ENCODE assay signal across 8 mouse cellular contexts in the genomic region with DNA sequence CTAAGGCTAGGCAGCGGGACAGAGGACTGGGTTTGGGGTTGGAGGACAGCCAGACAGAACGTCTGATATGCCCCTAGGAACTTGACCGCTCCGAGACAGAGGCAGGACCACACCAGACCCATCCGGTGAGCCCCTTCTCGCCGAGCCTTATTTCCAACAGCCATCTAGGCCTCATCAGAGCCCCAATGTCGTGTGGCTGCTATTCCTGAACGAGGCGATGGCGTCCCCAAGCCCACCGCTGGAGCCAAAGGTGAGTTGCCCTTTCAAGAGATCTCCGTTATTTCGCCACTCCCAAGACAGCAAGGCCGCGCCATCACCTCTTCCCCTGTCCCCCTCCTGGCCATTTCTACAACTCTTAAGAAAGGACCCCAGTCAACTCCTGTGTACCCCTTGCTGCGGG. TPM values are rescaled to one million over a fixed set of nuclear protein-coding genes. Genes with fewer than 3 reads are reported as not detected.
DNase-seq lines count a peak whose midpoint lies in the region; ATAC-seq and TF ChIP-seq lines count a peak whose summit lies in the region.

No protein-coding gene starts in this region.

- H3K36me3 ChIP-seq in heart, embryonic 11.5 days (ENCODE audit: control insufficient read depth, insufficient read depth, low read length): no peaks in the 10 kb centered on the region; the same call in 1 of the 2 replicates
- 0 out of 2 replicates have a peak, but pooled peaks cover 5% of the 10 kb centered on the region for H3K36me3 ChIP-seq in forebrain, postnatal 0 days (ENCODE audit: insufficient read depth)

- 0 out of 2 replicates have a peak, but pooled peaks cover 5% of the 10 kb centered on the region for H3K4me1 ChIP-seq in heart, embryonic 11.5 days (ENCODE audit: control insufficient read depth, insufficient read depth, low read length)
- H3K4me1 ChIP-seq in forebrain, postnatal 0 days (ENCODE audit: insufficient read depth): peaks cover 10% of the 10 kb centered on the region; the same call in 1 of the 2 replicates

- peak; percentile 41 for TF ChIP-seq CTCF in forebrain, postnatal 0 days (IDR thresholded peaks at IDR 0.05; ENCODE audit: low read depth)

- WGBS in heart, embryonic 11.5 days (ENCODE audit: insufficient replicate concordance): 1% methylated on average over 17 of the region's 17 CpGs
- under 1% methylated on average over 17 of the region's 17 CpGs for WGBS in forebrain, postnatal 0 days

- H3K4me2 ChIP-seq in heart, embryonic 11.5 days: peak overlapping the region; percentile 78
- H3K4me2 ChIP-seq in forebrain, postnatal 0 days (ENCODE audit: low read depth): peak overlapping the region; percentile 60

- intact Hi-C loops in heart, postnatal 36 days (cut with DNase I): loop anchor here (2.0 kb wide), 1 partner anchor 109 kb away; no protein-coding TSS in a partner anchor

- ATAC-seq in heart, embryonic 11.5 days (replicated peaks; ENCODE audit: insufficient number of reproducible peaks, low FRiP score, low TSS enrichment): peak; percentile 41
- peak; percentile 32 for ATAC-seq in forebrain, postnatal 0 days
- peak; percentile 52 for ATAC-seq in megakaryocyte, adult 5-6 weeks (ENCODE audit: poor library complexity, severe bottlenecking)

- H3K9ac ChIP-seq in heart, embryonic 11.5 days (ENCODE audit: low read depth, low read length): peak overlapping the region; percentile 81
- peak overlapping the region; percentile 58 for H3K9ac ChIP-seq in forebrain, postnatal 0 days

- no peaks in the 10 kb centered on the region for H3K27me3 ChIP-seq in heart, embryonic 11.5 days (ENCODE audit: control insufficient read depth, insufficient read depth, low read length)
- H3K27me3 ChIP-seq in forebrain, postnatal 0 days (ENCODE audit: insufficient read depth, low read length): no peaks in the 10 kb centered on the region

- peak overlapping the region; percentile 73 for H3K4me3 ChIP-seq in heart, embryonic 11.5 days (ENCODE audit: low read depth, low read length)
- peak overlapping the region; percentile 57 for H3K4me3 ChIP-seq in forebrain, postnatal 0 days (ENCODE audit: low read depth, low read length)

- no peaks in the 10 kb centered on the region for H3K9me3 ChIP-seq in heart, embryonic 11.5 days (replicated peaks; ENCODE audit: control insufficient read depth, low read length)
- H3K9me3 ChIP-seq in forebrain, postnatal 0 days (ENCODE audit: low read length): no peaks in the 10 kb centered on the region

- DNase-seq in heart, postnatal 36 days: no peak
- DNase-seq in MEL-GATA-1-ER (ENCODE audit: extremely low read depth, low read depth): peak; percentile 24
- DNase-seq in forebrain, postnatal 0 days: no peak
- DNase-seq in urinary bladder, postnatal 25 days (ENCODE audit: low spot score): no peak
- no peak for DNase-seq in urinary bladder, postnatal 36 days (ENCODE audit: low spot score in 2 of 2)
- DNase-seq in retina, embryonic 14.5 days (ENCODE audit: low spot score): no peak

- H3K27ac ChIP-seq in heart, embryonic 11.5 days (ENCODE audit: low read depth, low read length): no peak overlapping the region
- peak overlapping the region; percentile 62 for H3K27ac ChIP-seq in forebrain, postnatal 0 days (ENCODE audit: low read depth, low read length)

RNA-seq across cellular contexts. Expression of a gene that starts 0.4 kb away (rescaled TPM):
- polyA plus RNA-seq in heart, embryonic 11.5 days (2014; fragmentation: Nextera tagmentation; extraction: Ambion mirVana): 6.8 and 7.3 TPM in 2 replicates
- 1 to 10 TPM; 5.4 to 6.0 TPM for total RNA-seq in heart, postnatal 36 days (2021)
- 9.2 and 11.3 TPM in 2 replicates for total RNA-seq in forebrain, postnatal 0 days (2014; rRNA removed)
- 3.7 and 4.1 TPM in 2 replicates for polyA plus RNA-seq in forebrain, postnatal 0 days (2015; fragmentation: Nextera tagmentation; extraction: Ambion mirVana)
- 2.1 and 2.3 TPM in 2 replicates for total RNA-seq in megakaryocyte, adult 5-6 weeks (2015)
- 2.6 and 3.3 TPM in 2 replicates for total RNA-seq in megakaryocyte, adult 5-6 weeks (2017)

RNA-seq across cellular contexts. Expression of a gene that starts 0.5 kb away (rescaled TPM):
- polyA plus RNA-seq in heart, embryonic 11.5 days (2014; fragmentation: Nextera tagmentation; extraction: Ambion mirVana): 71.8 and 72.9 TPM in 2 replicates
- total RNA-seq in heart, postnatal 36 days (2021): 10 to 100 TPM; 44.6 to 44.9 TPM
- 49.3 and 55.2 TPM in 2 replicates for total RNA-seq in forebrain, postnatal 0 days (2014; rRNA removed)
- 74.1 and 74.6 TPM in 2 replicates for polyA plus RNA-seq in forebrain, postnatal 0 days (2015; fragmentation: Nextera tagmentation; extraction: Ambion mirVana)
- 17.6 and 21.9 TPM in 2 replicates for total RNA-seq in megakaryocyte, adult 5-6 weeks (2015)
- 13.4 and 17.7 TPM in 2 replicates for total RNA-seq in megakaryocyte, adult 5-6 weeks (2017)

RNA-seq across cellular contexts. Expression of a gene that starts 15.0 kb away (rescaled TPM):
- polyA plus RNA-seq in heart, embryonic 11.5 days (2014; fragmentation: Nextera tagmentation; extraction: Ambion mirVana): 0.10 TPM in 1 of 2 replicates, not detected in the other
- total RNA-seq in heart, postnatal 36 days (2021): under 1 TPM in 1 of 2 experiments, not detected in 1; 0.47 TPM
- not detected in 2 replicates for total RNA-seq in forebrain, postnatal 0 days (2014; rRNA removed)
- 0.10 TPM in 1 of 2 replicates, not detected in the other for polyA plus RNA-seq in forebrain, postnatal 0 days (2015; fragmentation: Nextera tagmentation; extraction: Ambion mirVana)
- 0.14 TPM in 1 of 2 replicates, not detected in the other for total RNA-seq in megakaryocyte, adult 5-6 weeks (2015)
- not detected in 2 replicates for total RNA-seq in megakaryocyte, adult 5-6 weeks (2017)

RNA-seq across cellular contexts. Expression of a gene that starts 28.0 kb away (rescaled TPM):
- 0.17 and 0.79 TPM in 2 replicates for polyA plus RNA-seq in heart, embryonic 11.5 days (2014; fragmentation: Nextera tagmentation; extraction: Ambion mirVana)
- 1 to 10 TPM in 1 of 2 experiments, under 1 TPM in 1; 0.58 to 1.1 TPM for total RNA-seq in heart, postnatal 36 days (2021)
- total RNA-seq in forebrain, postnatal 0 days (2014; rRNA removed): 0.46 and 0.57 TPM in 2 replicates
- polyA plus RNA-seq in forebrain, postnatal 0 days (2015; fragmentation: Nextera tagmentation; extraction: Ambion mirVana): 0.27 and 0.39 TPM in 2 replicates
- not detected in 2 replicates for total RNA-seq in megakaryocyte, adult 5-6 weeks (2015)
- not detected in 2 replicates for total RNA-seq in megakaryocyte, adult 5-6 weeks (2017)

RNA-seq across cellular contexts. Expression of a gene that starts 47.6 kb away (rescaled TPM):
- not detected in 2 replicates for polyA plus RNA-seq in heart, embryonic 11.5 days (2014; fragmentation: Nextera tagmentation; extraction: Ambion mirVana)
- not detected for total RNA-seq in heart, postnatal 36 days (2021)
- 0.43 TPM in 1 of 2 replicates, not detected in the other for total RNA-seq in forebrain, postnatal 0 days (2014; rRNA removed)
- not detected in 2 replicates for polyA plus RNA-seq in forebrain, postnatal 0 days (2015; fragmentation: Nextera tagmentation; extraction: Ambion mirVana)
- not detected in 2 replicates for total RNA-seq in megakaryocyte, adult 5-6 weeks (2015)
- 0.18 TPM in 1 of 2 replicates, not detected in the other for total RNA-seq in megakaryocyte, adult 5-6 weeks (2017)
